Mouse (Mus musculus): ENCODE measurements around the gene Zfp451. TPM values are rescaled to one million over a fixed set of nuclear protein-coding genes. Genes with fewer than 3 reads are reported as not detected.
"Not testable (repeated sequence)": the region's sequence is repeated elsewhere in the genome, so short reads cannot be mapped to it uniquely, and the experiment has no call there.

The Zfp451 gene
- 6.3 and 7.3 TPM in 2 replicates for polyA plus RNA-seq (2015; fragmentation: Nextera tagmentation; extraction: Ambion mirVana)

- peak within 1 kb of the TSS; percentile 83 for H3K4me2 ChIP-seq
- peak within 1 kb of the TSS; percentile 84 for H3K27ac ChIP-seq
- H3K9ac ChIP-seq: peak within 1 kb of the TSS; percentile 94
- H3K4me3 ChIP-seq (replicated peaks): peak within 1 kb of the TSS; percentile 86
- WGBS (ENCODE audit: insufficient replicate concordance): under 1% methylated on average over 85 of the region's 85 CpGs
- peak; percentile 91 for ATAC-seq (ENCODE audit: low read depth)
- peaks cover 26% of the 10 kb centered on the region for H3K4me1 ChIP-seq (replicated peaks)
- no peaks in the 10 kb centered on the region for H3K9me3 ChIP-seq (replicated peaks)
- peak; percentile 83 for DNase-seq
- H3K36me3 ChIP-seq: peaks cover 27% of the 10 kb centered on the region
- H3K27me3 ChIP-seq: no peaks in the 10 kb centered on the region
Observed at GRCm38 (mm10) chr1:33813868-33814794, at the start of gene Zfp451. Zfp451 (minus strand) TSS chr1:33814595.

- 75% methylated on average over 2 of the region's 2 CpGs for WGBS (ENCODE audit: insufficient replicate concordance)
- no peaks in the 10 kb centered on the region for H3K27me3 ChIP-seq
- no peak overlapping the region for H3K4me2 ChIP-seq
- no peaks in the 10 kb centered on the region for H3K9me3 ChIP-seq (replicated peaks)
- H3K4me3 ChIP-seq (replicated peaks): no peak overlapping the region
- no peak overlapping the region for H3K27ac ChIP-seq
- H3K9ac ChIP-seq: no peak overlapping the region
- DNase-seq (no peak), ATAC-seq (ENCODE audit: low read depth) (no peak)
- no peaks in the 10 kb centered on the region for H3K4me1 ChIP-seq (replicated peaks)
- H3K36me3 ChIP-seq: no peaks in the 10 kb centered on the region
Observed at GRCm38 (mm10) chr1:33846807-33847206, 32.4 kb upstream of the Zfp451 start.

GRCm38 (mm10) chr1:33843823-33844222, 29.4 kb upstream of the Zfp451 start:
- ATAC-seq (ENCODE audit: low read depth) (no peak), DNase-seq (no peak)
- Histone ChIP-seq H3K4me2 (no peak overlapping the region), H3K9ac (no peak overlapping the region), H3K9me3 (replicated peaks) (no peaks in the 10 kb centered on the region), H3K4me3 (replicated peaks) (no peak overlapping the region), H3K27ac (no peak overlapping the region), H3K4me1 (replicated peaks) (no peaks in the 10 kb centered on the region), H3K27me3 (no peaks in the 10 kb centered on the region), H3K36me3 (no peaks in the 10 kb centered on the region)
- 68% methylated on average over 6 of the region's 6 CpGs for WGBS (ENCODE audit: insufficient replicate concordance)

GRCm38 (mm10) chr1:33838952-33839351, 24.6 kb upstream of the Zfp451 start:
- not testable (repeated sequence) for H3K9ac ChIP-seq; H3K4me2 ChIP-seq; H3K4me3 ChIP-seq (replicated peaks); DNase-seq; H3K4me1 ChIP-seq (replicated peaks); ATAC-seq (ENCODE audit: low read depth); H3K36me3 ChIP-seq; H3K27me3 ChIP-seq; H3K9me3 ChIP-seq (replicated peaks); H3K27ac ChIP-seq
- WGBS (ENCODE audit: insufficient replicate concordance): 82% methylated on average over 14 of the region's 14 CpGs

GRCm38 (mm10) chr1:33830586-33830985, 16.2 kb upstream of the Zfp451 start:
- no peaks in the 10 kb centered on the region for H3K9me3 ChIP-seq (replicated peaks)
- no peaks in the 10 kb centered on the region for H3K36me3 ChIP-seq
- 53% methylated on average over 4 of the region's 4 CpGs for WGBS (ENCODE audit: insufficient replicate concordance)
- ATAC-seq (ENCODE audit: low read depth) (no peak), DNase-seq (no peak)
- H3K4me2 ChIP-seq: no peak overlapping the region
- H3K4me3 ChIP-seq (replicated peaks): no peak overlapping the region
- no peak overlapping the region for H3K27ac ChIP-seq
- H3K9ac ChIP-seq: no peak overlapping the region
- no peaks in the 10 kb centered on the region for H3K4me1 ChIP-seq (replicated peaks)
- no peaks in the 10 kb centered on the region for H3K27me3 ChIP-seq

GRCm38 (mm10) chr1:33817931-33818330, 3.5 kb upstream of the Zfp451 start:
- no peak overlapping the region for H3K9ac ChIP-seq
- H3K27ac ChIP-seq: no peak overlapping the region
- H3K4me1 ChIP-seq (replicated peaks): peaks cover 13% of the 10 kb centered on the region
- H3K36me3 ChIP-seq: peaks cover 1% of the 10 kb centered on the region; the same call in 1 of the 2 replicates
- no peak overlapping the region for H3K4me3 ChIP-seq (replicated peaks)
- no peaks in the 10 kb centered on the region for H3K27me3 ChIP-seq
- no peak overlapping the region for H3K4me2 ChIP-seq
- no peaks in the 10 kb centered on the region for H3K9me3 ChIP-seq (replicated peaks)
- DNase-seq (no peak), ATAC-seq (ENCODE audit: low read depth) (no peak)
- 76% methylated on average over 2 of the region's 2 CpGs for WGBS (ENCODE audit: insufficient replicate concordance)

- H3K27me3 ChIP-seq: no peaks in the 10 kb centered on the region
- H3K36me3 ChIP-seq: peaks cover 32% of the 10 kb centered on the region
- peak overlapping the region; percentile 83 for H3K4me2 ChIP-seq
- H3K27ac ChIP-seq: peak overlapping the region; percentile 84
- H3K9me3 ChIP-seq (replicated peaks): no peaks in the 10 kb centered on the region
- peak overlapping the region; percentile 86 for H3K4me3 ChIP-seq (replicated peaks)
- WGBS (ENCODE audit: insufficient replicate concordance): 7% methylated on average over 11 of the region's 11 CpGs
- DNase-seq (no peak), ATAC-seq (ENCODE audit: low read depth) (peak; percentile 32; the same call in 1 of the 2 replicates)
- peaks cover 26% of the 10 kb centered on the region for H3K4me1 ChIP-seq (replicated peaks)
- H3K9ac ChIP-seq: peak overlapping the region; percentile 94
Observed at GRCm38 (mm10) chr1:33813495-33813867, 914 bp downstream of the Zfp451 start.

GRCm38 (mm10) chr1:33803323-33803722, 11.1 kb downstream of the Zfp451 start:
- Histone ChIP-seq H3K36me3 (peaks cover 67% of the 10 kb centered on the region), H3K27me3 (no peaks in the 10 kb centered on the region), H3K27ac (no peak overlapping the region), H3K4me3 (replicated peaks) (no peak overlapping the region), H3K4me2 (no peak overlapping the region), H3K4me1 (replicated peaks) (no peaks in the 10 kb centered on the region; the same call in 1 of the 2 replicates), H3K9ac (no peak overlapping the region), H3K9me3 (replicated peaks) (no peaks in the 10 kb centered on the region)
- DNase-seq (no peak), ATAC-seq (ENCODE audit: low read depth) (no peak)
- WGBS (ENCODE audit: insufficient replicate concordance): 86% methylated on average over 2 of the region's 2 CpGs

GRCm38 (mm10) chr1:33799620-33800019, 14.8 kb downstream of the Zfp451 start:
- Histone ChIP-seq H3K9ac (no peak overlapping the region), H3K4me3 (replicated peaks) (no peak overlapping the region), H3K4me1 (replicated peaks) (no peaks in the 10 kb centered on the region), H3K4me2 (no peak overlapping the region), H3K9me3 (replicated peaks) (no peaks in the 10 kb centered on the region), H3K36me3 (peaks cover 54% of the 10 kb centered on the region), H3K27ac (no peak overlapping the region), H3K27me3 (no peaks in the 10 kb centered on the region)
- ATAC-seq (ENCODE audit: low read depth): no peak
- 64% methylated on average over 3 of the region's 3 CpGs for WGBS (ENCODE audit: insufficient replicate concordance)
- DNase-seq: no peak

- H3K27me3 ChIP-seq: no peaks in the 10 kb centered on the region
- DNase-seq (no peak), ATAC-seq (ENCODE audit: low read depth) (no peak)
- H3K4me3 ChIP-seq (replicated peaks): no peak overlapping the region
- H3K27ac ChIP-seq: no peak overlapping the region
- no peak overlapping the region for H3K4me2 ChIP-seq
- H3K36me3 ChIP-seq: peaks cover 4% of the 10 kb centered on the region; the same call in 1 of the 2 replicates
- no peak overlapping the region for H3K9ac ChIP-seq
- H3K4me1 ChIP-seq (replicated peaks): peaks cover 12% of the 10 kb centered on the region
- no peaks in the 10 kb centered on the region for H3K9me3 ChIP-seq (replicated peaks)
- WGBS (ENCODE audit: insufficient replicate concordance): 48% methylated on average over 3 of the region's 3 CpGs
Observed at GRCm38 (mm10) chr1:33788493-33788892, 25.9 kb downstream of the Zfp451 start.

GRCm38 (mm10) chr1:33788072-33788471, 26.3 kb downstream of the Zfp451 start:
- no peak for ATAC-seq (ENCODE audit: low read depth)

More at GRCm38 (mm10) chr1:33788072-33788471, 26.3 kb downstream of the Zfp451 start:
- H3K4me3 ChIP-seq (replicated peaks): no peak overlapping the region
- H3K27me3 ChIP-seq: no peaks in the 10 kb centered on the region
- no peak overlapping the region for H3K27ac ChIP-seq
- DNase-seq: no peak
- 39% methylated on average over 5 of the region's 5 CpGs for WGBS (ENCODE audit: insufficient replicate concordance)
- no peaks in the 10 kb centered on the region for H3K9me3 ChIP-seq (replicated peaks)
- H3K4me2 ChIP-seq: no peak overlapping the region
- no peak overlapping the region for H3K9ac ChIP-seq
- peaks cover 12% of the 10 kb centered on the region for H3K4me1 ChIP-seq (replicated peaks)
- peaks cover 7% of the 10 kb centered on the region; the same call in 1 of the 2 replicates for H3K36me3 ChIP-seq
